Mouse (Mus musculus): Measurements from ENCODE around the gene Krtap15.

Gene Krtap15

GRCm38 (mm10) chr16:88820066-88820465 lies at the start of gene Krtap15:
Krtap15 (plus strand) TSS chr16:88820215.
- no peak for DNase-seq (ENCODE audit: low spot score)

- no peak for DNase-seq (ENCODE audit: low spot score)
Measured at GRCm38 (mm10) chr16:88774106-88774505, 45.9 kb upstream of the Krtap15 start, which contains the start of gene 2310057N15Rik. 2310057N15Rik (minus strand) TSS chr16:88774206.

GRCm38 (mm10) chr16:88777596-88777995 lies 42.4 kb upstream of the Krtap15 start, which contains the start of gene Gm5965:
Gm5965 (plus strand) TSS chr16:88777896.
- DNase-seq (ENCODE audit: low spot score) = no peak

GRCm38 (mm10) chr16:88786786-88787185 lies 33.2 kb upstream of the Krtap15 start:
- DNase-seq (ENCODE audit: low spot score) = no peak

- DNase-seq (ENCODE audit: low spot score) = no peak
Measured at GRCm38 (mm10) chr16:88811827-88812226, 8.2 kb upstream of the Krtap15 start, which contains the start of gene Gm20741. Gm20741 (minus strand) TSS chr16:88812220.

GRCm38 (mm10) chr16:88823736-88824135 lies 3.7 kb downstream of the Krtap15 start:
- DNase-seq (ENCODE audit: low spot score) = peak; percentile 54

- DNase-seq (ENCODE audit: low spot score) = peak; percentile 12
Measured at GRCm38 (mm10) chr16:88826095-88826652, 6.2 kb downstream of the Krtap15 start, which contains the start of gene Krtap14. Krtap14 (minus strand) TSS chr16:88826145.

GRCm38 (mm10) chr16:88826978-88827377 lies 7.0 kb downstream of the Krtap15 start:
- DNase-seq (ENCODE audit: low spot score) = no peak

- no peak for DNase-seq (ENCODE audit: low spot score)
Measured at GRCm38 (mm10) chr16:88847363-88847762, 27.3 kb downstream of the Krtap15 start.

- no peak for DNase-seq (ENCODE audit: low spot score)
Measured at GRCm38 (mm10) chr16:88848558-88848957, 28.5 kb downstream of the Krtap15 start.

- DNase-seq (ENCODE audit: low spot score) = peak; percentile 73
Measured at GRCm38 (mm10) chr16:88851450-88851849, 31.4 kb downstream of the Krtap15 start.

- no peak for DNase-seq (ENCODE audit: low spot score)
Measured at GRCm38 (mm10) chr16:88864887-88865407, 44.9 kb downstream of the Krtap15 start.

- no peak for DNase-seq (ENCODE audit: low spot score)
Measured at GRCm38 (mm10) chr16:88869311-88869710, 49.3 kb downstream of the Krtap15 start, which contains the start of gene Krtap19-1. Krtap19-1 (minus strand) TSS chr16:88869411.

- DNase-seq (ENCODE audit: low spot score) = no peak
Measured at GRCm38 (mm10) chr16:88874169-88874568, 54.2 kb downstream of the Krtap15 start, which contains the start of gene Krtap19-2. Krtap19-2 (minus strand) TSS chr16:88874269.

GRCm38 (mm10) chr16:88877938-88878337 lies 57.9 kb downstream of the Krtap15 start, which contains the start of gene Krtap19-3:
Krtap19-3 (minus strand) TSS chr16:88878038.
- DNase-seq (ENCODE audit: low spot score) = no peak
